Mouse (Mus musculus) right cerebral cortex, adult 18-20 months (tissue): ENCODE measurements at regions not wholly inside any gene's neighbourhood (a gene's known extent, or its start where the extent isn't known, plus 50 kb on each side); places are given as distances from the start of the nearest gene placed in this dataset.

ENCODE experiments used
- DNase-seq: peaks from one replicate; pipeline ENCODE4 v3.0.0; 2022; ENCODE audit warnings: mixed read lengths

GRCm38 (mm10) chr15:94049638-94050273, 415.5 kb downstream of the Adamts20 start:
- DNase-seq = no peak

DNA sequence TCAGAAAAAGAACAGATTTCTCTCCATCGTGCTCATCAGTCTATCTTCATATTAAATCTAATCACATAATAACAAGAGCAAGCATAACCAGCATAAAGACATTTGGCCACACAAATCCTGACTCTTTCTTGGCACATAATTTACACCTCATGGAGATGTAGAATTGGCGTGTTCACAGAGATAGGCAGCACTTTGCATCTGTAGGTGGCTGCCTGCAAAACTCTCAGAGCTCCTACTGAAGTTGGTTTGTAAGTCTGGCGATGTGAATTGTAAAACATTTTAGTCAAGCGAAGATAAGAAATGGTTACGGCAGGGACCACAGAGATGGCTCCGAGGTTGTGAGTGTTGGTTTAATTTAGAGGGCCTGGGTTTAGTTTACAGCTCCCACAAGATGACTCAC, 419.0 kb downstream of the Adamts20 start:
- peak; percentile 51 for DNase-seq

DNA sequence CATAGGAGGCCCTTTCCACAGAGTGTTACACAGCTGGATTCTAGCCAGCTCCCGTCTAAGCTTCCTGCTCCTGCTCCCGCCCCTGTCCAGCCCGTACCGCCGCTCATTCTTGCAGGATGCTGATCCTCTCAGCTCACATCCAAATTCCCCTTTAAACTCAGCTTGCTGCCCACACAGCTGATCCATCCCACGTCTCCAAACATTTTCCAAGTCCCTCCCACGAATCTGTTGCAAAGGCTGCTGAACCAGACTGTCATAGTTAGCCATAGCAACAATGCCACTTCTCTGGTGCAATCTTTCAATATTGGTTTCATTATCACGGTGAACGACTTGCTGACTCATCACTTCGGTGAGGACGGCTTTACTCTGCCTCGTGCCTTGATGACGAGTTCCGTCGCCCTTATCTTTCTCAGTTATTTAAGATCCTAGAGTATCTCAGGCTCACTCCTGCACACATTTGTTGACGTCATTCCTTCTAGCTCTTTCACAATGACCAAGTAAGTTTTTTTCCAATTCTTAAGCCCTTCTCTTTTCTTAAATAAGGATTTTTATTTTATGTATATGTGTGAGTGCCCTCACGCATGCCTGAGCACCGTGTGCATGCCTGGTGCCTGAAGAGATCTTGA, 420.0 kb downstream of the Adamts20 start:
- DNase-seq = peak; percentile 56

- peak; percentile 39 for DNase-seq
These were observed 432.3 kb downstream of the Adamts20 start for GRCm38 (mm10) chr15:94032957-94033356.

- no peak for DNase-seq
These were observed 430.5 kb upstream of the Prickle1 start for GRCm38 (mm10) chr15:94025996-94026696.

DNA sequence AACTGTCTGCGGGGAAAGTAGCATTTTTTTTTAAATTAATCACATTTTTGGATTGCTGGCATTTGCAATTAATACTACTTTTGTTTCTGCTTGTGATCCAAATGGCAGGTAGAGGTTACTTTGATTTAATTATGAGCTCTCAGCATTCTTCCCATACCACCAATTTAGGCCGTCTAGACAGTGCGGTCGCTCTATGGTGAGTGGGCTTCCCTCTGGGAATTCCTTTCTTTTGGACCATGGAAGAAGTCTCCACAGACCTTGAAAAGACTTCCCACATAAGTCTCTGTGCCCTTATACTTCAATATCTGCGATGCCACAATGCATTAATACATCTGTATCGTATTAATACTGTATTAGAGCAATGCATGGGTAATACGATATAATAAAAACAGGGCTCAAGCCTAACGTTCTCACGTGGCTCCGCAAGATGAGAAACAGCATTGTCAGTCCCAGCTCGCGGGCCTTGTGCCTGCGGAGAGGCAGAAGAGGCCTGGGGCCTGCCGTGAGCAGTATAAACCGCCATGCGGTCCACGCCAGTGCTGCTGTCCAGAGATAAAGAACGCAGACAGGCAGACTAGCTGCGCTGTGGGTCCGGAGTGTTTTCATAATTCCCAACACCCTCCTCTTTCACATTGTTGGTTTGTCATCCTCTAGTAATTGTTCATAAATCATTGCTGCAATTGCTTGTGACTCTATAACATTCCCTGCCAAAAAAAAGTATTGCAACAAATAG, 429.7 kb upstream of the Prickle1 start:
- no peak for DNase-seq

DNA sequence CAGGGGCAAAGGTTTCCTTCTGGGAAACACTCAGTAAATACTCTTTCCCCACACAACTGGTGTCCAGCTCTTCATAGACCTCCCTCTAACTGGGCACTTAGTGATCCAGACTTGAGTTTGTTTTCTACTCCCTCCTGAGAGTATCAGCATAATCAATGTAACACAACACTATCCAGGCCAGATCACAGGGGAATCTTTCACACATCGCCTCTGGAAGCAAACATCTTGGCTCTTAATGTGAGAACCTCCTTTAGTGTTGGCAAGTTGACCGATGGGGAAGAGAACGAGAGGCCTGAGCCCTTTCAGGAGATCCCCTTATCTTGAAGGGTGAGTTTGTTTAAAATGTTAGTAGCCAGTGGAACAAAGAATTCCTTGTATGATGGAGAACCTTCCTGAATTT, 429.1 kb upstream of the Prickle1 start:
- DNase-seq = no peak

DNA sequence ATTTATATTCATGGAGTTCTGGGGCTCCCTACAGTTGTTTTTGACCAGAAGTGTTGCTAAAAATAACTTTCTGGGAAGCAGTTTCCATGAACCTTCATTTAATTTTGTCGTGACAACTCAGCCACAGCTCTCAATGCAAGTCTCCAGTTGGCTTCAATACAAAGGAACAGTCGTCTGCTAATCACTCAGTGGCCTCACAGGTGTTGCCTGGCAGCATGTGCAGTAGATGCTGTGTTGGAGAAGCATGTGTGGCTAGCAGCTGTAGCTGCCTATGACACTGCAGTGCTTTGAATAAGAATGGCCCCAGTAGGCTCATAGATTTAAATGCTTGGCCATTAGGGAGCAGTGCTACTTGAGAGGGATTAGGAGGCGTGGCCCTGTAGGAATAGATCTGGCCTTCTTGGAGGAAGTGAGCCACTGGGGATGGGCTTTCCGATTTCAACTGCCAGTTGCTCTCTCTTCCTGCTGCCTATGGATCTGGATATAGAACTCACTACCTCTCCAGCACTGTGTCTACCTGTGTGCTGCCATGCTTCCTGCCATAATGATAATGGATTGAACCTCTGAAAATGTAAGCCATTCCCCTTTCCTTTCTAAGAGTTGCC, 428.5 kb upstream of the Prickle1 start:
- no peak for DNase-seq

DNA sequence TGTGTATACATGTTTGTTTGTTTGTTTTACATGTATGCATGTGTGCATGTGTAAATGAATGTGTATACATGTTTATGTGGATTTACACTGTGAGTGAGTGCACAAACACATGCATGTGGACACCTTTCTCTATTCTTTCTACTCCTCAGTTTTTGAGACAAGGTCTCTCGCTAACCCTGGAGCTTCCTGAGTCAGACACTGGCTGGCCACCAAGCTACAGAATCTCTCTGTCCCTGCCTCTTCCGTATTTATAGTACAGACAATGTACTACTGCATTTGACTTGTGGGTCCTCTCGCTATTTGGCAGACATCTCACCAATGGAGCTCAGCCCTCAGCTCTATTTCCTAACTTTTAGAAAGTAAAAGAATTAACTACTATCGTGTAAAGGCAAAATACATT, 427.8 kb upstream of the Prickle1 start:
- no peak for DNase-seq

GRCm38 (mm10) chr15:94017814-94018213, 422.1 kb upstream of the Prickle1 start:
- DNase-seq = peak; percentile 42

GRCm38 (mm10) chr15:94011499-94011898, 415.8 kb upstream of the Prickle1 start:
- DNase-seq = peak; percentile 59

DNA sequence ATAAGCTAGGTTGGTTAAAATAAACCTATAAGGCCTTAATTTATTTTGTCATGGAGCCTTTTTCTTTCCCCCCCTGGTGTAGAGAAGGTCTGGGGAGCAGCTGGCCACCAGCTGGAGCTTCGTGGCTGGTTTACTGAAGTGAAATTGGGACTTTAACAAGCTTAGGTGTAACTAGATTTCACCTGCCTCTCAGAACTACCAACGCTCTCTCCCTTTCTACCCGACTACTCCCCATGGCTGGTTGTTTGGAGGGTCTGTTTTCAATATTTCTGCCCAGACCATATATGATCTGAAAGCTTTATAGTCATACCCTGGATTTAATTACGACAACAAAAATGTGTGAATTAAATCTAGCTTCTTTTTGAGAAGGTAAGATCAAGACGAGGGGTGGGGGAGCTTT, 410.4 kb upstream of the Prickle1 start:
- no peak for DNase-seq

DNA sequence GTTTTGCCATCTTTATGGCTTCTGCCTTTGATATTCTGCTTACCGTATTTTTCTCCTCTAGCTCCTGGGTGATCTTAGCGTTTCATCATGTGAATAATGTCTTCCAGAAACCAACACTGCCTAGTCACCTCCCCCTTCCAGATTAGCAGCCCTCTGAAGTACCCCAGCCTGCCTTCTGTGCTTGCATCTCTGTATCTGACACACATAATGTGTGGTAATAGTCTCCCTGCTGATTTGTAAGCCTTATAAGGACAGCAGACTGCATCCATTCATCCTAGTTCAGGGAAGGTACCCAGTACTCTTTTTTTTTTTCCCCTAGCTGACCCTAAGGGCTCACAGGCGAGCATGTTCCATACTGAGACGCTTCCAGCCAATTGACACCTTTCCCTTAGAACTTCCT, 409.2 kb upstream of the Prickle1 start:
- no peak for DNase-seq

- no peak for DNase-seq
These were observed 407.5 kb upstream of the Prickle1 start for GRCm38 (mm10) chr15:94003145-94003544.

DNA sequence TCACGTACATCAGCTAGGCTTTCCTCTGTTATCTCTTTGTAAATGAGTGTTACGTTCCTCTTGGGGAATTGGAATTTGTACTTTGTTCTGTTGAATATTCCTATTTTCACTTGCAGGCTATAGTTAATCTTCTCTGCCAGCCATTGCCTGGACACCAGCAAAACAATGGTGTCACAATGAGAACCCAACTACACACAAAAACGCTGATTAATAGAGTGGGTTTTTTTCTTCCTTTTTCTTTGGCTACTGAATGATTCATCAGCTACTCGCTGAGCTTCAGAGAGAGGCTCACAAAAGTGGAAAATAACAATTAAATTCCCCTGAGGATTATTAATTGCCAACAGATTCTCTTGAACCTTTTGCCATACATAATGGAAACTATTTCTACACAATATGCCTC, 398.9 kb upstream of the Prickle1 start:
- no peak for DNase-seq

DNA sequence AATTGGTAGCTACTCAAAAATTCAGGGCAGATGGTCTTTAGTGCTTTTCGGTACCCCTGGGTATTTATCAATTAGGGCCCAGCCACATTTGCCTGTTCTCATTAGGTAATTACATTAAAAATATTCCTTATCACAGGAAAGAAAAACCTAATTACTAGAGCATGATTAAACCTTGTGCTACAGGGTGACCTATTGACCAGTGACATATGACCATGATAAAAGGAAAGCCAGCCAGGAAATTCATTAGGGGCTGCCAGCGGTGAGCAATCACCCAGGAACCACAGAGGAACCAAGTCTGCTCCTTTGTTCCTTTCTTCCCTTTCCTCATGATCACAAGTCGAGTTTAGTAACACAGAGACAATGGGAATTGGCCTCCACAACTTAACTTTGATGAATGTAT, 394.4 kb upstream of the Prickle1 start:
- no peak for DNase-seq

GRCm38 (mm10) chr15:93988367-93988766, 392.7 kb upstream of the Prickle1 start:
- DNase-seq = no peak

DNA sequence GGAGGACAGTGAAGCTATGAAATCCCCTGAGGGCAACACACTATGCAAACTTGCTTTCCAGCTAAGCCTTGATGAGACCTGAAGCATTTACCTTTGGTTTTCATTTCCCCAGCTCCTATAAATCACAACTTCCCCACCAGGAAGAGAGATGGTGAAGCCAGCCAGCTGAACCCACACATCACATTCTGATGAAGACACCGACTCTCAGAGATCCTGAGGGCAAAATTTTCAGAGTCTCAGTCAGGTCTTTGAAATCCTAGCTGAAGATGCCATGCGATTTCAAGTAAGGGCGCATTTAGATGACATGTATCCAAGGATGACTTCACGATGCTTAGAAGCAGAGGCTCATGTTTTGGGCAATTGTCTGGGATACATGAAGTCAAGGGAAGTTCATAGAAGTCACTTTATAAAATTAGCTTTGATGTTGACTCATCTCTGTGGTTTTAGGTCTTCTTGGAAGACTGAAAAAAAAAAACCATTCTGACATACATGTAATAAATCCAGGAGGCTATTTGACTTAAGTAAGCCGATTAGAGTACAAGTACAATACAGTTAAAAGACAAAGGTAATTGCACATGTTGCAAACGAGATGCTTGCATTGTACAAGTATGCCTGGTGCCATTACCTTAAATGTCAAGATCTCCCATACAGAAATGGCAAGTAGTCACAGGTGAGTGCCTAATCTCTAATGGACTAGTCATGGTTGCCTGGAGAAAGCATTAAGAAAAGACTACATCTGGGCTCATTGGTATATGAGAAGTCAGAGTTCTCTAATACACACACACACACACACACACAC, 391.1 kb upstream of the Prickle1 start:
- no peak for DNase-seq

DNA sequence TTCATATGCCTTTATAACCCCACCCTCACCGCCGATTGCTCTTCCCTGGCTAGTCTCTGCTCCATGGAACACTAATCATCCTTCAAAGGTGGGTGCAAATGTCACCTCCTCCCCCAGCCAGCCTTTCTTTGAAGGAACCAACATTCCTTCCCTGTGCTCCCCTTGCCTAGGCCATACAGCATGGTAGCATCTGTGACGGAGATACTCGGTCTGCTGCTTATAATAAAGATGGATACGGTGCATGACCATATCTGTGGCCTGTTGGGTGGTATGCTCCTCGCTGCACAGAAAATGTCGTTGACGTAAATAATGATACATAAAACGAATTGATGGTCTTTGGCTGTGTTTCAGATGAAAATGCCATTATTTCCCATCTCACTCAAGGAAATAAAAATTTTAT, 386.4 kb upstream of the Prickle1 start:
- no peak for DNase-seq

DNA sequence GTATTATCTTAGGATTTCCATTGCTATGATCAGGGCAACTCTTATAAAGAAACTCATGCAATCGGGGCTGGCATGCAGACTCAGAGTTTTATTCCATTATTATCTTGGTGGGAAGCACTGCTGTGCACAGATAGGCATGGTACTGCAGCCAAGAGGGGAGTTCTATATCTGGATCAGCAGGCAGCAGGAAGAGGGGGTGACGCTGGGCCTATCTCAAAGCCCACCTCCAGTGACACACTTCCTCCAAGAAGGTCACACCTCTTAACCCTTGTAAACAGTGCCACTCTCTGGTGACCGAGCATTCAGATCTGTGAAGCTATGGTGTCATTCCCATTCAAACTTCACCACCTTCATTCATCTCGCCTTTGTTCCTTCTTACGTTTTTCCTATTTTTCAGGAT, 381.8 kb upstream of the Prickle1 start:
- DNase-seq = no peak

- no peak for DNase-seq
These were observed 379.0 kb upstream of the Prickle1 start for GRCm38 (mm10) chr15:93974727-93975126.

DNA sequence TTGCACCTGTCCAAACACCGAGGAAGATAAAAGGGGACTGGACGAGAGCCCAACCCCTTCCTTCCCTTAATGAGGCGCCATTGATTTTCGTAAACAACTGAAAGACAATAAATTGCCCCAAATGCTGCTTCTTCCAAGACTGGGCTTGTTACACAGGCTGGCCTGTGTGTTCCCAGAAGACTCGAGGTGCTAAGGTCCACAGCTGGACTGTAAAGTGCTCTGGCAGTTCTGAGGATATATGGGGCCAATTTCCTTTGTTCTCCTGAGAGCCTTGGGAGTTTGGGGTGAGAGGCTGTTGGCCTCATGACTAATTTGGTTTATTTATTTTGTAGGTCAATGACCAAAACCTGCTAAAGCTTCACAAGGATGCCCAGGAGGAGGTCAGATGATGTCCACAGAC, 377.3 kb upstream of the Prickle1 start:
- no peak for DNase-seq
